Mouse (Mus musculus) lung, embryonic 15.5 days (tissue): ENCODE measurements around the gene Stox1. TPM values are rescaled to one million over a fixed set of nuclear protein-coding genes. Genes with fewer than 3 reads are reported as not detected.
"Not testable (repeated sequence)": the region's sequence is repeated elsewhere in the genome, so short reads cannot be mapped to it uniquely, and the experiment has no call there.

Source experiments
- ATAC-seq: fragments of 200-750 bp; cut with Nextera tagmentation; 2 replicates; pipeline ENCODE4 v1.8.0; 2017; ENCODE audit warnings: moderate number of reproducible peaks, borderline replicate concordance; ENCODE audit not compliant: low FRiP score, low TSS enrichment; ENCODE audit errors: extremely low read depth
- H3K27ac ChIP-seq: fragments of 300-500 bp; sonication (generic); 2 replicates; pipeline ENCODE4 v1.5.1; 2015; ENCODE audit warnings: moderate library complexity, mild to moderate bottlenecking, inconsistent platforms
- H3K27me3 ChIP-seq: fragments of 300-500 bp; sonication (generic); 2 replicates; pipeline ENCODE4 v1.6.1; 2015; ENCODE audit warnings: inconsistent platforms
- H3K36me3 ChIP-seq: fragments of 300-500 bp; sonication (generic); 2 replicates; pipeline ENCODE4 v1.6.1; 2015; ENCODE audit warnings: inconsistent platforms
- H3K4me1 ChIP-seq: fragments of 300-500 bp; sonication (generic); 2 replicates; pipeline ENCODE4 v1.6.1; 2015; ENCODE audit warnings: inconsistent platforms
- H3K4me2 ChIP-seq: fragments of 300-500 bp; sonication (generic); 2 replicates; pipeline ENCODE4 v1.6.1; 2015; ENCODE audit warnings: inconsistent platforms, mild to moderate bottlenecking, moderate library complexity
- H3K4me3 ChIP-seq: fragments of 300-500 bp; sonication (generic); 2 replicates; pipeline ENCODE4 v1.5.1; 2015; ENCODE audit warnings: mild to moderate bottlenecking, inconsistent platforms
- H3K9ac ChIP-seq: fragments of 300-500 bp; sonication (generic); 2 replicates; pipeline ENCODE4 v1.6.1; 2015; ENCODE audit warnings: inconsistent platforms
- H3K9me3 ChIP-seq: fragments of 300-500 bp; sonication (generic); 2 replicates; pipeline ENCODE4 v1.6.1; 2016; ENCODE audit warnings: inconsistent platforms
- WGBS: fragments of 180-500 bp; shearing (Covaris S2); methylation state at CpG from one replicate; pipeline ENCODE4 v1.1.7; 2015; 5-methylcytosine and 5-hydroxymethylcytosine counted together
- polyA plus RNA-seq: library from polyadenylated mRNA; unstranded; fragments of >200 nt; fragmentation: Nextera tagmentation; extraction: Ambion mirVana; gene quantifications from 2 replicates; pipeline ENCODE4 v1.2.1, GENCODE M21; 2015

Gene Stox1
- polyA plus RNA-seq: 3.6 and 5.5 TPM in 2 replicates

GRCm38 (mm10) chr10:62725771-62726687, at the start of gene Stox1:
Gene Stox1, minus strand, starts transcription at chr10:62726128.
- Histone ChIP-seq H3K4me2 (peak within 1 kb of the TSS; percentile 99), H3K9me3 (no peaks in the 10 kb centered on the region), H3K36me3 (no peaks in the 10 kb centered on the region), H3K27me3 (peaks cover 21% of the 10 kb centered on the region; the same call in 1 of the 2 replicates), H3K9ac (peak within 1 kb of the TSS; percentile 55), H3K4me3 (peak within 1 kb of the TSS; percentile 83), H3K4me1 (peaks cover 4% of the 10 kb centered on the region; the same call in 1 of the 2 replicates), H3K27ac (no peak within 1 kb of the TSS)
- WGBS: 1% methylated on average over 83 of the region's 85 CpGs
- peak; percentile 79 for ATAC-seq

DNA sequence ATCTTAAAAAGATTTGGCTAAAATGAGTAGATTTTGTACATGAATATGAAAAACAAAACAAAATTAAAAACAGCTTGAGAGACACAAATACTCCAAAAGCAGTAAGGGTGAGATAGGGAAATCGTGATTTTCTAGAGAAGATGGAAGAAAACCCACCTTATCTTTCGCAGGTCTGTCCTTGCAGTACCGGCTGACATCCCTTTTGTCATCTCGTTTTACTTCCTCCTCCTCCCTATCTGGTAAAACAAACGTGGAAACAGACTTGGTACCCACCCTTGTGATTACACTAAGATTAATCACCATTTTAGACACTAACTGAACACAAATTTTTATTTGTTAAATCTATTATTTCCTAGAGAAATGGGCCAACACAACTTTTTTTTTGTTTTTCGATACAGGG, 24.9 kb upstream of the Stox1 start:
- no peak overlapping the region for H3K4me2 ChIP-seq
- WGBS: 71% methylated on average over 6 of the region's 6 CpGs

GRCm38 (mm10) chr10:62739961-62740737, 14.2 kb upstream of the Stox1 start:
- H3K4me1 ChIP-seq: no peaks in the 10 kb centered on the region
- no peak for ATAC-seq
- no peak overlapping the region for H3K4me3 ChIP-seq
- no peak overlapping the region for H3K27ac ChIP-seq
- 79% methylated on average over 4 of the region's 4 CpGs for WGBS
- H3K9me3 ChIP-seq: no peaks in the 10 kb centered on the region
- no peak overlapping the region for H3K4me2 ChIP-seq
- peaks cover 40% of the 10 kb centered on the region for H3K36me3 ChIP-seq
- no peak overlapping the region for H3K9ac ChIP-seq
- H3K27me3 ChIP-seq: no peaks in the 10 kb centered on the region

More for the DNA sequence above, 24.9 kb upstream of the Stox1 start:
- Histone ChIP-seq H3K4me1 (no peaks in the 10 kb centered on the region), H3K27me3 (no peaks in the 10 kb centered on the region), H3K36me3 (peaks cover 93% of the 10 kb centered on the region), H3K9ac (no peak overlapping the region), H3K9me3 (no peaks in the 10 kb centered on the region), H3K27ac (no peak overlapping the region), H3K4me3 (no peak overlapping the region)
- no peak for ATAC-seq

DNA sequence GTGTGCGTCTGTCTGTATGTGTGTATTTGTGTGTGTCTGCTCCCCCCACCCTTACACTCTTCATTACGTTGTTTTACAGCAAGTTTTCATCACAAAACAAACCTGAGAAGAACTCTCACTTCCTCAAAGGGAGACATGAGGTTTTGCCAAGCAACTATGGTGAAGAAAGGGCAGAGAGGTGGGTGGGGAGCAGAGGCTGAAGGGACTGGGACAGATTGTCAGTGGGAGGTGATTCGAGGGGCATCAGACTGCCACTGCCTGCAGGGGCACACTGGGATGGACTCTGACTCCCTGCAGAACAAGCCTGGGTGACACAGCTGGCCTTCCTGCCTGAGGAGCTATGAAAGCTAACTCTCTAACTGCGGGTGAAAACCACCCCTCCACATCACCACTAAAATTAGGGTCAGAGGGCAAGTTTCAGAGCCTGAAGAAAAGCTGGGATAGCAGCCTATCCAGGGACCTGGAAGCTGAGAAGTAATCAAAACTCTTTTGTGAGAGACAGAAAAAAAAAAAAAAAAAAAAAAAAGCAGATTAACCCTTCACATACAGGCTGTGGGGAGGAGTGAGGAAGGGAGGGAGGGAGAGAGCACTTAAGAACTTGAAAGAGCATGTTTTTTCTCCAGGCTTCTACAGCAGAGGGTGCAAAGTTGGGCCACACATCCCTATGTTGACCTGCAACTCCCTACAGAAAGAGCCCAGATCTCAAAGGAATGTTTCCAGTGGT, 11.2 kb upstream of the Stox1 start:
- no peak overlapping the region for H3K27ac ChIP-seq
- no peaks in the 10 kb centered on the region for H3K9me3 ChIP-seq
- H3K9ac ChIP-seq: no peak overlapping the region
- H3K27me3 ChIP-seq: no peaks in the 10 kb centered on the region
- no peak overlapping the region for H3K4me3 ChIP-seq
- H3K4me1 ChIP-seq: no peaks in the 10 kb centered on the region
- H3K4me2 ChIP-seq: no peak overlapping the region
- 42% methylated on average over 4 of the region's 4 CpGs for WGBS
- ATAC-seq: no peak
- H3K36me3 ChIP-seq: peaks cover 19% of the 10 kb centered on the region

DNA sequence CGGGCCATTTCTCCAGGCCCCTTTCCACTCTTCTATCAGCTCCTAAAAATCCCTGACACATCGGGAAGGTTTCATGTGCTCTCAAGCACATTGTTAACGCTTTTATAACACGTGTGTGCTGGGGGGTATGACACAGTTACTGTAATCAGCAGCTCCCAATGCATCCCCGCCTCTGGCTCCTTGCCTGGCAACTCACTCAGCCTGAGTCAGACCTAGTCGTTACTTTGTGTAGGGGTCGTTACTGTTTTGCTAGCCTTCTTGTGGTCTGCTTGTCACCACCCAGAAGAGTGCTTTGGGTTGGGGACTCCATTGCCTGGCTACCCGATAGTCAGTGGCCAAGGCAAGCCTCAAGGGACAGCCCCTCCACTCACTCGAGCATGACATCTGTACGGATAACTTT, 4.9 kb upstream of the Stox1 start:
- Histone ChIP-seq H3K4me3 (no peak overlapping the region), H3K4me2 (no peak overlapping the region), H3K27ac (no peak overlapping the region), H3K4me1 (peaks cover 4% of the 10 kb centered on the region; the same call in 1 of the 2 replicates), H3K9me3 (no peaks in the 10 kb centered on the region), H3K27me3 (no peaks in the 10 kb centered on the region), H3K36me3 (no peaks in the 10 kb centered on the region), H3K9ac (no peak overlapping the region)
- ATAC-seq: no peak
- WGBS: 64% methylated on average over 10 of the region's 10 CpGs

GRCm38 (mm10) chr10:62724936-62725335, 992 bp downstream of the Stox1 start:
- WGBS: 10% methylated on average over 7 of the region's 7 CpGs
- H3K9me3 ChIP-seq: no peaks in the 10 kb centered on the region
- peak overlapping the region; percentile 99 for H3K4me2 ChIP-seq
- no peaks in the 10 kb centered on the region for H3K36me3 ChIP-seq
- H3K27ac ChIP-seq: no peak overlapping the region
- H3K27me3 ChIP-seq: peaks cover 21% of the 10 kb centered on the region; the same call in 1 of the 2 replicates
- H3K9ac ChIP-seq: no peak overlapping the region
- H3K4me3 ChIP-seq: peak overlapping the region; percentile 83
- ATAC-seq: peak; percentile 71; the same call in 1 of the 2 replicates
- H3K4me1 ChIP-seq: peaks cover 4% of the 10 kb centered on the region; the same call in 1 of the 2 replicates

GRCm38 (mm10) chr10:62722701-62723100, 3.2 kb downstream of the Stox1 start:
- H3K27me3 ChIP-seq: peaks cover 21% of the 10 kb centered on the region; the same call in 1 of the 2 replicates
- ATAC-seq: no peak
- no peak overlapping the region for H3K27ac ChIP-seq
- H3K9ac ChIP-seq: no peak overlapping the region
- no peaks in the 10 kb centered on the region for H3K9me3 ChIP-seq
- 33% methylated on average over 4 of the region's 4 CpGs for WGBS
- H3K4me1 ChIP-seq: peaks cover 4% of the 10 kb centered on the region; the same call in 1 of the 2 replicates
- no peak overlapping the region for H3K4me2 ChIP-seq
- no peak overlapping the region for H3K4me3 ChIP-seq
- H3K36me3 ChIP-seq: no peaks in the 10 kb centered on the region

- H3K36me3 ChIP-seq, H3K4me2 ChIP-seq, H3K9me3 ChIP-seq, ATAC-seq, H3K4me3 ChIP-seq, H3K27ac ChIP-seq, H3K4me1 ChIP-seq, H3K9ac ChIP-seq: not testable (repeated sequence)
- peaks cover 21% of the 10 kb centered on the region; the same call in 1 of the 2 replicates for H3K27me3 ChIP-seq
- 85% methylated on average over 8 of the region's 8 CpGs for WGBS
Observed at GRCm38 (mm10) chr10:62720574-62720973, 5.4 kb downstream of the Stox1 start.

GRCm38 (mm10) chr10:62713457-62713856, 12.5 kb downstream of the Stox1 start:
- Histone ChIP-seq H3K9me3 (no peaks in the 10 kb centered on the region), H3K4me2 (no peak overlapping the region), H3K27me3 (no peaks in the 10 kb centered on the region), H3K4me1 (no peaks in the 10 kb centered on the region), H3K27ac (no peak overlapping the region), H3K4me3 (no peak overlapping the region), H3K9ac (no peak overlapping the region), H3K36me3 (no peaks in the 10 kb centered on the region)
- WGBS: 47% methylated on average over 10 of the region's 10 CpGs
- no peak for ATAC-seq

DNA sequence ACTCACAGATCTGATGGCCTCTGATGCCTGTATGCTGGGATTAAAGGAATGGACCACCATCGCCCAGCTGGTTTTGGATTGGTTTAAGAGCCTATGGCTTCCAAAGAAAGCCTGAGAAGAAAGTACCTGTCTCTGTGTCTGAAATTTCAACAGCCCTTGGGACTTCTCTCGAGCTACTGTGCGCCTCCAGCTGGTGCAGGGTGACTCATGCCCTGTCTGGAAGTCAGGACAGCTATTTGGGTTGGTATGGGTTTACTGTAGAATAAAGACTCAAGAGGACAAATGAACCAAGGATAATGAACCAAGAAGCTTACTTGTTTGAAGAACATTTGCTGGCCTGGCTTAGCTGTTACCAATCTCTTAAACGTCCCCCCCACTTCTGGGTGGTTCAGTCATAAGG, 22.3 kb downstream of the Stox1 start:
- Histone ChIP-seq H3K9me3 (no peaks in the 10 kb centered on the region), H3K27ac (no peak overlapping the region), H3K4me1 (no peaks in the 10 kb centered on the region), H3K36me3 (no peaks in the 10 kb centered on the region), H3K4me3 (no peak overlapping the region), H3K4me2 (no peak overlapping the region), H3K27me3 (no peaks in the 10 kb centered on the region), H3K9ac (no peak overlapping the region)
- ATAC-seq: no peak
- 76% methylated on average over 4 of the region's 4 CpGs for WGBS

- H3K9ac ChIP-seq: no peak overlapping the region
- no peak overlapping the region for H3K27ac ChIP-seq
- no peak overlapping the region for H3K4me3 ChIP-seq
- H3K9me3 ChIP-seq: no peaks in the 10 kb centered on the region
- no peaks in the 10 kb centered on the region for H3K27me3 ChIP-seq
- H3K4me2 ChIP-seq: no peak overlapping the region
- no peaks in the 10 kb centered on the region for H3K36me3 ChIP-seq
- WGBS: 78% methylated on average over 4 of the region's 4 CpGs
- ATAC-seq: no peak
- no peaks in the 10 kb centered on the region for H3K4me1 ChIP-seq
Observed at GRCm38 (mm10) chr10:62702436-62702835, 23.5 kb downstream of the Stox1 start.
